Mouse (Mus musculus): ENCODE measurements at regions not wholly inside any gene's neighbourhood (a gene's known extent, or its start where the extent isn't known, plus 50 kb on each side); places are given as distances from the start of the nearest gene placed in this dataset.
A peak's percentile ranks its signal among the peaks of the same experiment; 100 is the strongest.

- Histone ChIP-seq H3K9me3 (replicated peaks; ENCODE audit: control insufficient read depth, low read length) (no peaks in the 10 kb centered on the region), H3K4me3 (ENCODE audit: low read depth, low read length) (no peak overlapping the region), H3K27ac (replicated peaks; ENCODE audit: low read depth, low read length) (no peak overlapping the region), H3K4me2 (ENCODE audit: low read depth, low read length) (no peak overlapping the region), H3K4me1 (ENCODE audit: control insufficient read depth, insufficient read depth, low read length) (no peaks in the 10 kb centered on the region; the same call in 1 of the 2 replicates), H3K9ac (replicated peaks; ENCODE audit: low read length) (no peak overlapping the region), H3K27me3 (ENCODE audit: control insufficient read depth, insufficient read depth, low read length) (no peaks in the 10 kb centered on the region), H3K36me3 (replicated peaks; ENCODE audit: control insufficient read depth, insufficient read depth, low read depth, low read length) (no peaks in the 10 kb centered on the region)
- 62% methylated on average over 11 of the region's 11 CpGs for WGBS
- ATAC-seq (replicated peaks; ENCODE audit: insufficient number of reproducible peaks, low FRiP score, low TSS enrichment, low read depth) (no peak), DNase-seq (ENCODE audit: low spot score) (no peak)
Observed at GRCm38 (mm10) chr9:61816589-61817179, 97.7 kb downstream of the Rplp1 start.

GRCm38 (mm10) chr9:61815995-61816394, 98.3 kb downstream of the Rplp1 start:
- 0 out of 2 replicates have a peak, but pooled peaks have one; percentile 18 for ATAC-seq (replicated peaks; ENCODE audit: insufficient number of reproducible peaks, low FRiP score, low TSS enrichment, low read depth)

GRCm38 (mm10) chr9:61813291-61813690, 101.1 kb downstream of the Rplp1 start:
- Histone ChIP-seq H3K36me3 (replicated peaks; ENCODE audit: control insufficient read depth, insufficient read depth, low read depth, low read length) (no peaks in the 10 kb centered on the region), H3K9ac (replicated peaks; ENCODE audit: low read length) (no peak overlapping the region), H3K4me1 (ENCODE audit: control insufficient read depth, insufficient read depth, low read length) (no peaks in the 10 kb centered on the region; the same call in 1 of the 2 replicates), H3K9me3 (replicated peaks; ENCODE audit: control insufficient read depth, low read length) (no peaks in the 10 kb centered on the region), H3K27ac (replicated peaks; ENCODE audit: low read depth, low read length) (no peak overlapping the region), H3K27me3 (ENCODE audit: control insufficient read depth, insufficient read depth, low read length) (no peaks in the 10 kb centered on the region), H3K4me2 (ENCODE audit: low read depth, low read length) (no peak overlapping the region), H3K4me3 (ENCODE audit: low read depth, low read length) (no peak overlapping the region)
- ATAC-seq (replicated peaks; ENCODE audit: insufficient number of reproducible peaks, low FRiP score, low TSS enrichment, low read depth), result no peak
- DNase-seq (ENCODE audit: low spot score), result no peak
- 87% methylated on average over 3 of the region's 3 CpGs for WGBS

More at GRCm38 (mm10) chr9:61815995-61816394, 98.3 kb downstream of the Rplp1 start:
- no peaks in the 10 kb centered on the region for H3K27me3 ChIP-seq (ENCODE audit: control insufficient read depth, insufficient read depth, low read length)
- H3K9me3 ChIP-seq (replicated peaks; ENCODE audit: control insufficient read depth, low read length), result no peaks in the 10 kb centered on the region
- no peak overlapping the region for H3K4me3 ChIP-seq (ENCODE audit: low read depth, low read length)
- no peaks in the 10 kb centered on the region; the same call in 1 of the 2 replicates for H3K4me1 ChIP-seq (ENCODE audit: control insufficient read depth, insufficient read depth, low read length)
- H3K27ac ChIP-seq (replicated peaks; ENCODE audit: low read depth, low read length), result no peak overlapping the region
- H3K9ac ChIP-seq (replicated peaks; ENCODE audit: low read length), result no peak overlapping the region
- WGBS, result 11% methylated on average over 10 of the region's 10 CpGs
- no peaks in the 10 kb centered on the region for H3K36me3 ChIP-seq (replicated peaks; ENCODE audit: control insufficient read depth, insufficient read depth, low read depth, low read length)
- H3K4me2 ChIP-seq (ENCODE audit: low read depth, low read length), result no peak overlapping the region
- DNase-seq (ENCODE audit: low spot score), result peak; percentile 25

GRCm38 (mm10) chr9:61812315-61812714, 102.0 kb downstream of the Rplp1 start:
- Histone ChIP-seq H3K9ac (replicated peaks; ENCODE audit: low read length) (no peak overlapping the region), H3K36me3 (replicated peaks; ENCODE audit: control insufficient read depth, insufficient read depth, low read depth, low read length) (no peaks in the 10 kb centered on the region), H3K9me3 (replicated peaks; ENCODE audit: control insufficient read depth, low read length) (no peaks in the 10 kb centered on the region), H3K4me2 (ENCODE audit: low read depth, low read length) (no peak overlapping the region), H3K4me3 (ENCODE audit: low read depth, low read length) (no peak overlapping the region), H3K4me1 (ENCODE audit: control insufficient read depth, insufficient read depth, low read length) (no peaks in the 10 kb centered on the region; the same call in 1 of the 2 replicates), H3K27me3 (ENCODE audit: control insufficient read depth, insufficient read depth, low read length) (no peaks in the 10 kb centered on the region), H3K27ac (replicated peaks; ENCODE audit: low read depth, low read length) (no peak overlapping the region)
- DNase-seq (ENCODE audit: low spot score) (no peak), ATAC-seq (replicated peaks; ENCODE audit: insufficient number of reproducible peaks, low FRiP score, low TSS enrichment, low read depth) (no peak)
- 85% methylated on average over 9 of the region's 9 CpGs for WGBS

- Histone ChIP-seq H3K27me3 (ENCODE audit: control insufficient read depth, insufficient read depth, low read length) (no peaks in the 10 kb centered on the region), H3K4me1 (ENCODE audit: control insufficient read depth, insufficient read depth, low read length) (no peaks in the 10 kb centered on the region), H3K9me3 (replicated peaks; ENCODE audit: control insufficient read depth, low read length) (no peaks in the 10 kb centered on the region), H3K4me3 (ENCODE audit: low read depth, low read length) (no peak overlapping the region), H3K9ac (replicated peaks; ENCODE audit: low read length) (no peak overlapping the region), H3K4me2 (ENCODE audit: low read depth, low read length) (no peak overlapping the region), H3K27ac (replicated peaks; ENCODE audit: low read depth, low read length) (no peak overlapping the region), H3K36me3 (replicated peaks; ENCODE audit: control insufficient read depth, insufficient read depth, low read depth, low read length) (no peaks in the 10 kb centered on the region)
- WGBS, result 88% methylated on average over 4 of the region's 4 CpGs
- DNase-seq (ENCODE audit: low spot score) (no peak), ATAC-seq (replicated peaks; ENCODE audit: insufficient number of reproducible peaks, low FRiP score, low TSS enrichment, low read depth) (no peak)
Observed at GRCm38 (mm10) chr9:61810456-61810855, 103.9 kb downstream of the Rplp1 start.

GRCm38 (mm10) chr9:61808351-61809225, 105.8 kb downstream of the Rplp1 start:
- Histone ChIP-seq H3K27me3 (ENCODE audit: control insufficient read depth, insufficient read depth, low read length) (no peaks in the 10 kb centered on the region), H3K4me3 (ENCODE audit: low read depth, low read length) (no peak overlapping the region), H3K27ac (replicated peaks; ENCODE audit: low read depth, low read length) (no peak overlapping the region), H3K36me3 (replicated peaks; ENCODE audit: control insufficient read depth, insufficient read depth, low read depth, low read length) (no peaks in the 10 kb centered on the region), H3K4me2 (ENCODE audit: low read depth, low read length) (no peak overlapping the region), H3K9me3 (replicated peaks; ENCODE audit: control insufficient read depth, low read length) (no peaks in the 10 kb centered on the region), H3K4me1 (ENCODE audit: control insufficient read depth, insufficient read depth, low read length) (no peaks in the 10 kb centered on the region), H3K9ac (replicated peaks; ENCODE audit: low read length) (no peak overlapping the region)
- DNase-seq (ENCODE audit: low spot score), result no peak
- WGBS, result 72% methylated on average over 12 of the region's 12 CpGs
- no peak for ATAC-seq (replicated peaks; ENCODE audit: insufficient number of reproducible peaks, low FRiP score, low TSS enrichment, low read depth)

- Histone ChIP-seq H3K36me3 (replicated peaks; ENCODE audit: control insufficient read depth, insufficient read depth, low read depth, low read length) (no peaks in the 10 kb centered on the region), H3K9me3 (replicated peaks; ENCODE audit: control insufficient read depth, low read length) (no peaks in the 10 kb centered on the region), H3K4me3 (ENCODE audit: low read depth, low read length) (no peak overlapping the region), H3K9ac (replicated peaks; ENCODE audit: low read length) (no peak overlapping the region), H3K27me3 (ENCODE audit: control insufficient read depth, insufficient read depth, low read length) (no peaks in the 10 kb centered on the region), H3K4me2 (ENCODE audit: low read depth, low read length) (no peak overlapping the region), H3K27ac (replicated peaks; ENCODE audit: low read depth, low read length) (no peak overlapping the region), H3K4me1 (ENCODE audit: control insufficient read depth, insufficient read depth, low read length) (no peaks in the 10 kb centered on the region)
- 63% methylated on average over 2 of the region's 2 CpGs for WGBS
- ATAC-seq (replicated peaks; ENCODE audit: insufficient number of reproducible peaks, low FRiP score, low TSS enrichment, low read depth) (no peak), DNase-seq (ENCODE audit: low spot score) (no peak)
Observed at GRCm38 (mm10) chr9:61805971-61806370, 108.4 kb downstream of the Rplp1 start.

GRCm38 (mm10) chr9:61803555-61803954, 110.8 kb downstream of the Rplp1 start:
- Histone ChIP-seq H3K4me3 (ENCODE audit: low read depth, low read length) (no peak overlapping the region), H3K4me2 (ENCODE audit: low read depth, low read length) (no peak overlapping the region), H3K9ac (replicated peaks; ENCODE audit: low read length) (no peak overlapping the region), H3K36me3 (replicated peaks; ENCODE audit: control insufficient read depth, insufficient read depth, low read depth, low read length) (no peaks in the 10 kb centered on the region), H3K4me1 (ENCODE audit: control insufficient read depth, insufficient read depth, low read length) (no peaks in the 10 kb centered on the region), H3K9me3 (replicated peaks; ENCODE audit: control insufficient read depth, low read length) (no peaks in the 10 kb centered on the region), H3K27me3 (ENCODE audit: control insufficient read depth, insufficient read depth, low read length) (no peaks in the 10 kb centered on the region), H3K27ac (replicated peaks; ENCODE audit: low read depth, low read length) (no peak overlapping the region)
- WGBS, result 43% methylated on average over 3 of the region's 3 CpGs
- ATAC-seq (replicated peaks; ENCODE audit: insufficient number of reproducible peaks, low FRiP score, low TSS enrichment, low read depth) (no peak), DNase-seq (ENCODE audit: low spot score) (no peak)

All from embryonic facial prominence, embryonic 11.5 days (tissue).